Mouse (Mus musculus) cerebellum, postnatal 36 days (tissue): Measurements from ENCODE around the gene Tmem178.

Source experiments
- DNase-seq, 2 experiments: peaks; one replicate each; pipeline ENCODE4 v3.0.0; 2021 to 2022; ENCODE audit warnings: mixed read lengths in 2 of 2

Tmem178 gene

DNA sequence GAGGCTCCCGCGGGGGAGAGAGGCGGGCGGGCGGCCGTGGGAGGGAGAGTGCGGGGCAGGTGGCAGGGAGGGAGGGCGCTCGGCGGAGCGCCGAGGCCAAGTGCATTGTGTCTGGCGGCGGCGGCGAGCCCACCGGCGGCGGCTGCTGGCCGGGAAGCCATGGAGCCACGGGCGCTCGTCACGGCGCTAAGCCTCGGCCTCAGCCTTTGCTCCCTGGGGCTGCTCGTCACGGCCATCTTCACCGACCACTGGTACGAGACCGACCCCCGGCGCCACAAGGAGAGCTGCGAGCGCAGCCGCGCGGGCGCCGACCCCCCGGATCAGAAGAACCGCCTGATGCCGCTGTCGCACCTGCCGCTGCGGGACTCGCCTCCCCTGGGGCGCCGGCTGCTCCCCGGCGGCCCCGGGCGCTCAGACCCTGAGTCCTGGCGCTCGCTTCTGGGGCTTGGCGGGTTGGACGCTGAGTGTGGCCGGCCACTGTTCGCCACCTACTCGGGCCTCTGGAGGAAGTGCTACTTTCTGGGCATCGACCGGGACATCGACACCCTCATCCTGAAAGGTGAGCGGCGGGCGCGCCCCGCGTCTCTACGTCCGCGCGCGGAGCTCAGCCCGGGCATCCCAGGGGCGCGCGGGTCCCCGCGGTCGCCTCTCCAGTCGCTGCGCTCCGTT, at the start of gene Tmem178:
TSS of gene Tmem178 (plus strand) at position 103 of the 669 bp plus-strand sequence.
- DNase-seq: peak; percentile 65 to 77

GRCm38 (mm10) chr17:80896481-80896880, 48.0 kb upstream of the Tmem178 start:
- DNase-seq: no peak

- DNase-seq: no peak
Measured at GRCm38 (mm10) chr17:80897709-80898440, 46.6 kb upstream of the Tmem178 start.

DNA sequence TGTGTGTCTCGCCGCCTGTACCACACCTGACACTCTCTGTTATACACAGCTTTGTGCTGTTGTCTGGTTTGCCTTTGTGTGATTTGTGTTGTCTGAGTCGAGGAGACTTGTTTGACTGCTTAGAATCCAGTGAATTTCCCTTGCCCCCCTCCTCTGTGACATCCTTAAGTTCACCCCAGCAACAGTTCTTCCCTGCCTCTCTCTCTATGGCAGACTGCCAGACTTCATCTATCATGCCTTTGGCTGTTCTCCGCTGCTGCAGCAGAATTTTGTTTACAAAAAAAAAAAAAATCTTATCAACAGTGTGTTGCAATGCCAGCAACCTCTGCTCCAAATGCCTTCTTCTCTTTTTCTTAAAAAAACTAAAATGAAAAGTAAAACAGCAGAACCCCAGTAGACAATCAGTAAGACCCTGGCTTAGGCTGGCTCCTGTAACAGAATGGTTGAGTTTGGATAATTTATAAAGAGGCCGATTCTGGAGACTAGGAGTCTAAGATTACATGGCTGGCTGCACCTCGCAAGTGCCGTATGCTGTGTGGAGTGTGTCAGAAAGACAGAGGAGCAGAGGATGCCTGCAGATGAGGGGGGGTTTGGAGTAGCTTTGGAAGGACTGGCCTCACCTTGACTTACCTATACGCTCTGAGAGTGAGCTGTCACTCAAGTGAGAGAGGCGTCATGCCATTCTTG, 44.8 kb upstream of the Tmem178 start:
- no peak for DNase-seq

DNA sequence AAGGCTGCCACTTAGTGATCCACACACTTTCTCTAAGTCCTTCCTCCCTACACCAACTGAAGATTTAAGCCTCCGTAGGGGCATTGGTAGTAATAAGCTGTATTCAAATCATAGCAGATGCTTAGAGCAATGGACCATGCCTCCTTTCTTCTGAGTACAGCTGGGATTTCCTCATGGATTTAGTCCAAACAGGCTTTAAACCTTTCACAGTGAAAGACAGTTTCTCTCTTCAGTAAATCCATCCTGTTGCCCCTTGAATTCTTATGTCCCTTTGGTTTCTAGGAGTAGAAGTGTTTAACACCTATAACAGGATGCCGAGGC, 44.3 kb upstream of the Tmem178 start:
- DNase-seq: no peak

DNA sequence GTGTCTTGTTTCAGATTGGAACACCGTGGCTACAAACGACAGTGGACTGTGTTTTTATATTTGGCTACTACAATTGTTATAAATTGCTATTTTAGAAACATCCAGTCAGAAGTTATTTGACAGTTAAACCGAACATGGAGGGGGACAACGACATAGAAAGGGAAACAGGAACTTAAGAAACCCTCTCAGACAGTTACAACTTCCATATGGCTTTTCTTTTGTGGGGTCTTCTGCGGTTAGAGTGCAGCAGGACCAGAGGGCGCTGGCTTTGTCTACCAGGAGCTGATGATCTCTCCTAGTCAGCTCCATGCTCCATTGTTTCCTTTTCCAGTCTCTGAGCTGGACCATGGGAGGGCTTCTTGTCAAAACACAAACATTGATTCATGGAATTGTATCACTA, 42.5 kb upstream of the Tmem178 start:
- no peak for DNase-seq

- DNase-seq: no peak
Measured at GRCm38 (mm10) chr17:80903121-80903875, 41.1 kb upstream of the Tmem178 start.

DNA sequence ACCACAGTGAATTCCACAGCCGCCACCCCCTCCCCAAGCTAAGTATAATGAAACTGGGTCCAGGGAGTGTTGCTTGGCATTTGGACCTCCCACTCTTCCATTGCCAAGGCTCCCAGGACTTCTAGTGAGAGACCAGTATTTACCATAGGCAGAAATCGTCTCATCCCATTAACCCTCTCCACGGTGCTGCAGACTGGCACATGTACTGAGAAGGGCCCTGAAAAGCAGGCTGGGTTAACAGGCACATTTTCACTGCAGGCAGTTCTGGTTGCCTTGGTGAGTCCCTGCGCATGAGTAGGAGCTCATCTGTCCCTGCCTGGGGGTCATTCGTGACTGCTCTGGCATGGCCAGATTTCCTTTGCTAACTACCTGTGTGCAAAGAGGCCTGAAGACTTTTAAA, 40.4 kb upstream of the Tmem178 start:
- DNase-seq: no peak

DNA sequence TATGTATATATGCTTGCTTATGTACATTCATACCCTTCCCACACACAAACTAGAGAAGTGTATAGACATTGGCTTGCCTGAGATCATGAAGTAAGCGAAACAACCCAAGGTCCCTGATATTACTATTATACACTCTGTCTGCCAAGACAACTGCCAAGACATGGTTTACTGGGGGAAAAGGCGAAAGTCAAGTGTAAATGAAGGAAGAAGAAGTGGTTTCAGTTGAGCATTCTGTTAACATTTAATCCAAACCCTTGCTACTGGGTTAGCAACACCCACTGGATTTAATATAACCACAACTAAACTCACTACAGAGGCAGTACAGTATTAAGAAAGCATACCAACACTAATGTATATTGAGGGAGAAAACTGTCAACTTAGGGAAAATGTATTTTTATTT, 28.8 kb upstream of the Tmem178 start:
- no peak for DNase-seq

- no peak for DNase-seq
Measured at GRCm38 (mm10) chr17:80919261-80919660, 25.2 kb upstream of the Tmem178 start.

- peak; percentile 68 to 74 for DNase-seq
Measured at GRCm38 (mm10) chr17:80921286-80922134, 22.9 kb upstream of the Tmem178 start.

- no peak for DNase-seq
Measured at GRCm38 (mm10) chr17:80925554-80925953, 18.9 kb upstream of the Tmem178 start.

GRCm38 (mm10) chr17:80927151-80927550, 17.3 kb upstream of the Tmem178 start:
- DNase-seq: no peak

DNA sequence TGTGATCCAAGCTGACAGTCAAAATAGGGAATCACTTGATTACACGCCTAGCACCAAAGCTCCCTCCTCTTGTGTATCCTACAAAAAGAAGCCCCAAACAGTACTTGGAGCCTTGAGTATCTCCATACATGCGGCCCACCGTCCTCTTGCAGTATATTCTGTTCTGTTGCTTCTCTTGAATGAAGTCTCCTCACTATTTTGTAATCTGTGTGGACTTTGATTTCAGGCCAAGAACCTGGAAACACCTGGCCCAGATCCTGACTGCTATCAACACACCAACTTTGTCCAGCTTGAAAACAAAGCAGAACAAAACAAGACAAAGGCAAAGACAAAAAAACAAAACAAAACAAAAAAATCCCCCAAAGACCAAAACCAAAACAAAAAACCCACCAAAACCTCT, 11.7 kb upstream of the Tmem178 start:
- DNase-seq: no peak

DNA sequence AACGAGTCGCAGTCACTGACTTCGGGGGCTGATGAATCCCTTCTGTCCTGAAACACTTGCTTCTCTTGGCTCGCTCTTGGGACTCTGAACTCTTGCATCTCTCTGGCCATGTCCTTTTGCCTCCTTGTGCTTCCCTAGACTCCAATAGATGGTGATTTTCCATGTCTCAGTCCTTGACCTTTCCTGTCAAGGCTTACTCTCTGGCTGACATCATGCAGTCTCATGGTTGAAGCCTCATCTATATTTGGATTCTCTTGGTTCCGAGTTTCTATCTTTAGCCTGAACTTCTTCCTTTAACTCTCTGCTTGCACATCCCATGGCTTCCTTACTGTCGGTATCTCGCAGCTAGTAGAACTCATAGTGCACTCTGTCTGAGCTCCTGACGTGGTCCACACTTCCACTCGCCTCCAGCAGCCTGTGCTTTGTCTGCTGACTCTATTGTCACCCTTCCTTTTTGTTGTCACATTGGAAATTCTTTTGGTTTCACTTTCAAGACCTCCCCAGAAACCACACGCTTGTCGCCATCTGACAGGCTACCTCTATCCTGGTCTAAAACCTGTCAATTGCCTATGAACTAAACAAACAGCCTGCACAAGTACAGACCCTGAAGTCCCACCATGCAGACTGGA, 10.9 kb upstream of the Tmem178 start:
- DNase-seq: no peak

DNA sequence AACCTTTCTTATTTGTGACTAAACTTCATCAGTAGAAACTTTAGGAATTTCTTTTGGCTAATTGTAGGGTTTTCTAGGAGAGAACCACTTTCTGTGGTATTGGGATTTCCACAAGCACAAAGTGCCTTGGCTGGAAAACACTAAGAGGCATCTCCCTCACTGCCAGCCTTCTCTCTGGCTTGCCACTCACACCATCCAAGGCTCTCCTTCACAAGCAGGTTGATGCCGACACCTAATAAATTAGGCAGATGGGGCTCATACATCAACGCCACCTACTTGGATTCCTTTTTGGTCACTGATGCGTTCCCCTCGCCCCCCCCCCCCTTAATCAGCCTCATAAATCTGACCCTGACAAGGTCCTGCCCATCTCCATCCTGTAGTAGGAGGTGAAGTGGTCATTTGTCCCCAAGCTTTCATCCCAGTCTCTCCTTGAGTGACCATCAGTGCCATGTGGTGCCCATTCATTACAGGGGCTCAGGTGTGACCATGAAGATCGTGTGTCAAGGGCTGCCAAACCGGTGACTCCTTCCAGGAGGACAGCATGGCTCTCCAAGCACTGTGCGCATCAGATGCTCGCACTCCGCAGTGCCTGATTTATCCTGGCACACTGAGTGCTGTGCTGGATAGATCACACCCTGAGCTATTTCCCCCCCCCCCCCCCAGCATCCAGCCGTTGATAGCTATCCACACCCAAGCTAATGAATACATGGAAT, 8.5 kb upstream of the Tmem178 start:
- DNase-seq: no peak

GRCm38 (mm10) chr17:80936521-80936920, 7.9 kb upstream of the Tmem178 start:
- no peak for DNase-seq

- DNase-seq: no peak
Measured at GRCm38 (mm10) chr17:80939833-80940232, 4.6 kb upstream of the Tmem178 start.

DNA sequence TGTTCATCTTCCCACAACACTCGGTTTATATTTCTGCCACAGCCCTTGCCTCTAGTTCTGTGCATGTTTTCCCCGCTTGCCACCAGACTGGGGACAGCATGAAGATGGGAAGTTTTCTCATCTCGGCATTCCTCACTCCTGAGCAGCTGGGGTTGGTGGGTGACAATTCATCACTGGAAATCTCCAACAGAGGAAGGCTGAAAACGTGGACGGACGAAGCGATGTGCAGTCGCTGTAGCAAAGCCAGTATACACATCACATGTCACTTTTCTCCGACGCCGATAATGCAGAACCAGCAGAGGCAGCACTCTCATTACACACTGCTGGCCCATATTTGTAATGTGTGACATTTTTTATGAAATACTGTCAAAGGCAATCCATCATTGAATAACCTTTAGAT, 2.6 kb upstream of the Tmem178 start:
- no peak for DNase-seq

DNA sequence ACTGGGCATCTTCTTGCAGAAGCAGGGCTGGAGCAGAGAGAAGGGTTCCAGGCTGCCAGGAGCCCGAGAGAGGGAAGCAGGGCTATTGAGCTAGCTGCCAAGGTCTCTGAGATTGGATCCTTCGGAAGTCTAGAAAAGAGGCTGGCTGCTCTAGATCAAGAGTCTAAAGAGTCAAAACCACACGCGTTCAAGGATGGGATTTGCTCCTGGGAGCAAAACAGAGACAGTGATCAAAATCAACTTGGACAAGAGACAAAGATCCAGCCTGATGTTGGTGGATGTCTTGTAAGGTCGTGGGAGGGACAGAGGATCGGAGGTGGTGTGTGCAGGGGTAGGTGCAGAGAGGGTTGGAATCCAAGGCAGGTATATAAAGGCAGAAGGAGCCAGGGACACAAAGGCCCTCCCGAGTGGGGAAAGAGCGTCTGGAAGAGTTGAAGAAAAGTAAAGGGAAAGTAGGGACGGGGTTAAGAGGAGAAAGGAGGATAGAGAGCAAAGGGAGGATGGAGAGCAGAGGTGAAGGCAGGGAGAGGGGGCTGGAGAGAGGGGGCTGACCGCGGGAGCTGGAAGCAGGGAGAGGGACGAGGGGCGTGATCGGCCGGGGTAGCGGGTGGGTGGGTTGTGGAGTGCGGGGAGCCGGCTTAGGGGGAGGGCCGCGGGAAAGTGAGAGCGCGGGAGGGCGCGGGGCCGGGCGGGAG, 450 bp upstream of the Tmem178 start:
- DNase-seq: peak; percentile 38 to 57

GRCm38 (mm10) chr17:80945510-80945909, 1.1 kb downstream of the Tmem178 start:
- DNase-seq: peak in 1 of 2 experiments; percentile 47
